Mouse (Mus musculus) G1E (cell line): ENCODE measurements around the gene Lonp1.

Source experiments
- CTCF ChIP-seq: IDR thresholded peaks from 2 replicates; pipeline ENCODE4 v1.5.1; 2012; ENCODE audit warnings: low read depth, low read length, inconsistent platforms, mixed read lengths
- GATA1 ChIP-seq: IDR thresholded peaks from 2 replicates; pipeline ENCODE4 v1.6.1; 2012; ENCODE audit warnings: borderline replicate concordance, low read length, inconsistent platforms, mixed read lengths
- GATA2 ChIP-seq: IDR thresholded peaks from 2 replicates; pipeline ENCODE4 v1.6.1; 2012; ENCODE audit warnings: low read depth, low read length, inconsistent platforms, borderline replicate concordance
- POLR2AphosphoS5 ChIP-seq: IDR thresholded peaks from 2 replicates; pipeline ENCODE4 v1.6.1; 2012; ENCODE audit warnings: low read depth, low read length, inconsistent platforms; ENCODE audit not compliant: insufficient replicate concordance
- TAL1 ChIP-seq: conservative IDR thresholded peaks from 2 replicates; pipeline ENCODE4 v1.6.1; 2012; ENCODE audit warnings: low read depth, low read length, inconsistent platforms, mixed read lengths

DNA sequence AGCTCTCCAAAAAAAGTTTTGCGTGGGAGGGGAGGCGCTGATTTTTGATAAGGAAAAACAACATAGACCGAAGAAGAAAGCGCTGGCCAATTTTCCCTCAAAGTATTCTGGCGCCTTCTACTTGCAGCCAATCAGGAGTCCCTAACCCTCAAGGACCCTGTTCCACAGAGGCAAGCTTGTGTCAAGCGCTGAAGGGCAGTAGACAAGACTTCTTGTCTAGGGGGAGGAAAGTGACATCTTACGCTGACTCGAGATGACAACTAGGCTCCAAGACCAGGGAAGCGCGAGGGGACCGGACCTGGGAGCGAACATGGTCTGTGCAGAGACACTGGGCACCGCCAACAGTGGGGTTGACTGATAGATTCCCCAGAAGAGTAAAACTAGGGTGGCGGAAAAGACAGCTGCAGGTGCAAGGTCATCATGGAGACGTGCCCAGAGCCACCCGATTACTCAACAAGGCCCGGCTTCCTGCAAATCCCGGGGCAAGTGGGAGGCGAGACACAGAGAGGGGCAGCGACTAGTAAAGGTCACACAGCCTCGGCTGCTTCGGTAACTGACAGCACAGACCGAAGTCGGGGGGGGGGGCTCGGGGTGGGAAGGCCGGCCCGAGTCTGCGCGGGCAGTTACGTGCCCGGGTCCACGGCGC is 43.0 kb downstream of the Lonp1 start:
- no peak for TF ChIP-seq CTCF
- no peak for TF ChIP-seq TAL1
- TF ChIP-seq POLR2AphosphoS5 = no peak
- no peak for TF ChIP-seq GATA1
- TF ChIP-seq GATA2 = no peak
